Mouse (Mus musculus) heart, adult 2 months (tissue): ENCODE data around the gene Tenm4. TPM values are rescaled to one million over a fixed set of nuclear protein-coding genes. Genes with fewer than 3 reads are reported as not detected.

Experiments
- DNase-seq, 2 experiments: peaks; one replicate each; pipeline ENCODE4 v3.0.0; 2021
- H3K27ac ChIP-seq: fragments of 200-600 bp; 2 replicates; pipeline ENCODE4 v1.8.1; 2022
- H3K27me3 ChIP-seq: fragments of 200-500 bp; 2 replicates; pipeline ENCODE4 v1.6.1; 2012; ENCODE audit warnings: mild to moderate bottlenecking, low read length, inconsistent platforms, mixed read lengths; ENCODE audit not compliant: control insufficient read depth, insufficient read depth
- H3K36me3 ChIP-seq: fragments of 200-500 bp; 2 replicates; pipeline ENCODE4 v1.6.1; 2012; ENCODE audit warnings: low read length, inconsistent platforms; ENCODE audit not compliant: control insufficient read depth, insufficient read depth
- H3K4me1 ChIP-seq: fragments of 200-500 bp; 2 replicates; pipeline ENCODE4 v1.6.1; 2011; ENCODE audit warnings: low read length; ENCODE audit not compliant: control insufficient read depth, insufficient read depth
- H3K4me3 ChIP-seq: fragments of 200-600 bp; 2 replicates; pipeline ENCODE4 v1.8.1; 2022
- H3K79me2 ChIP-seq: fragments of 200-500 bp; replicated peaks from 2 replicates; pipeline ENCODE4 v1.6.1; 2012; ENCODE audit warnings: mild to moderate bottlenecking, inconsistent platforms, low read length, moderate library complexity, mixed read lengths; ENCODE audit not compliant: control insufficient read depth, insufficient read depth
- H3K9ac ChIP-seq: fragments of 200-500 bp; 2 replicates; pipeline ENCODE4 v1.6.1; 2012; ENCODE audit warnings: low read depth, mild to moderate bottlenecking, control low read depth, inconsistent platforms, low read length, mixed read lengths
- CTCF ChIP-seq: fragments of 200-600 bp; IDR thresholded peaks from 2 replicates; pipeline ENCODE4 v1.8.1; 2022; ENCODE audit warnings: antibody characterized with exemption, mild to moderate bottlenecking, moderate library complexity
- EP300 ChIP-seq: fragments of 200-500 bp; IDR thresholded peaks from 2 replicates; pipeline ENCODE4 v1.6.1; 2011; ENCODE audit warnings: low read depth, low read length, control low read depth; ENCODE audit not compliant: insufficient read depth
- POLR2A ChIP-seq: fragments of 200-500 bp; IDR thresholded peaks from 2 replicates; pipeline ENCODE4 v1.6.1; 2011; ENCODE audit warnings: mild to moderate bottlenecking, low read depth, low read length, control low read depth; ENCODE audit not compliant: insufficient read depth
- WGBS: fragments of 180-500 bp; shearing (Covaris S2); methylation state at CpG from one replicate; pipeline ENCODE4 v1.1.7; 2018; 5-methylcytosine and 5-hydroxymethylcytosine counted together
- intact Hi-C: fragments of 180-260 bp; cut with DNase I; formaldehyde crosslinking; loops from one replicate; pipeline ENCODE4 v1.15.1; 2025
- polyA plus RNA-seq: library from polyadenylated mRNA; depleted of rRNA; stranded (reverse); fragments of >200 nt; gene quantifications from 2 replicates; pipeline ENCODE4 v1.2.3, GENCODE M21; 2012
- total RNA-seq, 2 experiments: library from RNA; stranded (reverse); gene quantifications; 2 replicates each; pipeline ENCODE4 v1.2.3; 2021

Gene Tenm4
- total and polyA plus RNA-seq, 3 experiments: 0.34 to 1.3 (median 0.74) TPM

DNA sequence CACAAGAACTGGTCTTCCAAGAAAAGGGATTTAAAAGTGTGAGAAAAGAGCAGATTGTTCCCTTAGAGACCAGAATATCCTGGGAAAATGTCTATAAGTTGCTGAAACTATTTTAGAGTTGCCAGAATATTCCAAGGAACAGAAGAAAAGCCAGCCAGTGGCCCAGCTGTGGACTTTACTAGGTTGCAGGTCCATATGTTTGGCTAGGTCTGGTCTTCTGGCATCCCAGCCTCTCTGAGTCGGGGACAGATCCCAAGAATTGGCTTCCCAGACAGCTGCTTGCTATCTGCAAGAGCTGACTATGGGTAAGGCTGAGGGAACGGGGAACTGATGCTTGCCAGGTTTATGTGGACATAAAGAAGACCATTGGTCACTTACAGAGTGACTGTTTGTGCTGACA is 352.6 kb downstream of the Tenm4 start:
- Histone ChIP-seq H3K27ac (no peak overlapping the region), H3K27me3 (no peaks in the 10 kb centered on the region), H3K9ac (no peak overlapping the region), H3K36me3 (no peaks in the 10 kb centered on the region), H3K79me2 (no peaks in the 10 kb centered on the region), H3K4me3 (no peak overlapping the region), H3K4me1 (no peaks in the 10 kb centered on the region)
- peak; percentile 18 to 20 for DNase-seq
- intact Hi-C loops: loop anchor here (5.0 kb wide), 1 partner anchor 249 kb away; no protein-coding TSS in a partner anchor
- no peak for TF ChIP-seq CTCF
- no peak for TF ChIP-seq POLR2A
- no peak for TF ChIP-seq EP300
- WGBS: 53% methylated on average over 2 of the region's 2 CpGs

DNA sequence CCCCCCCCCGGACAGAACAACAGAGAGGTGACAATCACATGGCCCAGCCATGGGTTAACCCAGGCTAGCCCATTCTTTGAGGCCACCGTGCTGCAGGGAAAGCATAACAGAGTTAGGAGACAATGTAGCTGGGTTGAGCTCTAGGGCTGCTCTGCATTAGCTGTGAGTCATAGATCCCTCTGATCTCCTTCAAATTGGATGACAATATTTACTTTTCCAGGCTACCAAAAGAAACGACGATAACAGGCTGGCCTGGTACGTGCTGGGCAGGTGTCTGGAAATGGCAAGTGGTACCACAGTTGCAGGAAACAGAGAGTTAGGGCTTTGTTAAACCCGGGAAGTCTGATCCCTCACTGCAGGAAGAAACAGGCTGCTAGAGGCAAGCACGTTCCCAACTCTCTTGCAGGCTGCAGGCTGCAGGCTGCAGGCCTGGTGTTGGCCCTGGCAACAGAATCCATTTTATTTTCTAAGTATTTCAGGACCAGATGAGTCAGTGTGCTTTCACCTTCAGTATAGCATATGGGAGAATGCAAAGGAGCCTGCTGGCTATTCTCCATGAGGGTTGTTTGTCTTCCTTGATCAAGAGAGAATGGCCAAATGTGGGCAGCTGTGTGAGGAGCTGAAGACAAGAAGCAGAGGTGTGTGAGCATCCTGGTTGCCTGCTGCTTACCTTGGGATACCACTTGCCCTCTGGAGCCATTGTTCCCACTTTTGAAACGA is 353.6 kb downstream of the Tenm4 start:
- WGBS: 40% methylated on average over 8 of the region's 8 CpGs
- Histone ChIP-seq H3K4me1 (no peaks in the 10 kb centered on the region), H3K9ac (no peak overlapping the region), H3K27me3 (no peaks in the 10 kb centered on the region), H3K27ac (no peak overlapping the region), H3K79me2 (no peaks in the 10 kb centered on the region), H3K36me3 (no peaks in the 10 kb centered on the region), H3K4me3 (no peak overlapping the region)
- DNase-seq: no peak
- TF ChIP-seq EP300 (no peak), POLR2A (no peak), CTCF (no peak)
- intact Hi-C loops: loop anchor here (5.0 kb wide), 1 partner anchor 248 kb away; no protein-coding TSS in a partner anchor

DNA sequence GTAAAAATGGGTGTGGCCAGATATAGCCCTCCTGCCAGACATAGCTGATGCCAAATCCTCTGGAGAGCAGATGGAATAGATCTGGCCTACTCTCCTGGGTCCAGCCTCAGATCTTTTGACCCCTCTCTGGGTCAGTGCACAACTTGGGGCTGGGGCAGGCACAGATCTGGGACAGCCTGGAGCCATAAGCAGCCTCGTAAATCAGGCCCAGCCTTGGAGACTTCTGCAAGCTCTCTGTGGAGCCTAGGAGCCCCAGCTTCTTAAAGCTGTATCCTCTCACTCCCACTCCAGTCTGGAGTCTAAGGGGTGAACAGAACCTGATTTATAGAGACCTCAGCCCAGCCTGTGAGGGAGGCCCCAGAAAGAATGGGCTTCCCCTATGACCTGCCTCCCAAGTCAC is 354.3 kb downstream of the Tenm4 start:
- no peak overlapping the region for H3K9ac ChIP-seq
- H3K27ac ChIP-seq: no peak overlapping the region
- no peak for DNase-seq
- H3K27me3 ChIP-seq: no peaks in the 10 kb centered on the region
- no peak overlapping the region for H3K4me3 ChIP-seq
- intact Hi-C loops: no loop called here
- no peaks in the 10 kb centered on the region for H3K36me3 ChIP-seq
- no peaks in the 10 kb centered on the region for H3K79me2 ChIP-seq
- TF ChIP-seq EP300: no peak
- TF ChIP-seq POLR2A: no peak
- no peak for TF ChIP-seq CTCF
- WGBS: 88% methylated on average over 1 of the region's 1 CpGs
- no peaks in the 10 kb centered on the region for H3K4me1 ChIP-seq

DNA sequence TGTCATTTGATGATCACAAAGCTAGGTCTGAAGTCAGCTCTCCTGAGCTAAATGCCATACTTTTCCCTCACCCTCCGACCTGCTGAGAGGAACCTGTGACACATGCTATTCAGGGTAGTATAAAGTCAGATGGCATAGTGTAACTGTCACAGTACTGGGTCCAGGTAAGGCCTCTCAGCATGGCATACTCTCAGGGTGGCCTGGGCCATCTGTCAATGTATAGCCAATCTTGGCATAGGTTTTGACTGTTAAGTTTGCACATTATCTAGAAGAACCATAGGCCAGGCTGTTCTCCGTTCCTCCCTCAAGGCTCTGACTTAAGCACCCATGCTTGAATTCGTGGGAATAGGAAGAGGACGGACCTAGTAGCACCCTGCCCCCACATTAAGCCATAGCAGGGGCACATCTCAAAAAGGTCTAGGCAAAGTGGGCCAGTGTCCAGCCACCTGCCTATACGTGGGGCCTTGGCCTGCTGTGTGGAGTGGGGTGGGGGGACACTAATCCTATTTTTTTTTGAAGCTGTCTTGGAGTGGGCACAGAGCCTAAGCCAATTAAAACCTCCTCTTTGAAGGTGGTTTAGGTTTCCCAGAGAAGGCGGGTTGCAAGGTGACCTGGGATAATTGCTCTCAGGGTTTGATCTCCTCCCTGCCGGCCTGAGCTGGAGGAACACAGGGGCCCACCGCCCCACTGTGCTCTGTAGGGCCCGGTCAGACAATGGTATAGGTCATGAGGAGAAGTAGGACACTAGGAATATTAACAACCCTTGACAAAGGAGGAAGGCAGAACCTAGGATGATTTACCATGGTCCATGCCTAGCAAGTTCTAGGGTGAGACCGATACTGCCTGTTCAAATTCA is 359.8 kb downstream of the Tenm4 start:
- intact Hi-C loops: no loop called here
- no peak overlapping the region for H3K9ac ChIP-seq
- no peak overlapping the region for H3K27ac ChIP-seq
- no peak overlapping the region for H3K4me3 ChIP-seq
- H3K79me2 ChIP-seq: no peaks in the 10 kb centered on the region
- DNase-seq: no peak
- 85% methylated on average over 10 of the region's 10 CpGs for WGBS
- H3K27me3 ChIP-seq: no peaks in the 10 kb centered on the region
- no peaks in the 10 kb centered on the region for H3K4me1 ChIP-seq
- H3K36me3 ChIP-seq: no peaks in the 10 kb centered on the region
- TF ChIP-seq EP300 (no peak), POLR2A (no peak), CTCF (no peak)

DNA sequence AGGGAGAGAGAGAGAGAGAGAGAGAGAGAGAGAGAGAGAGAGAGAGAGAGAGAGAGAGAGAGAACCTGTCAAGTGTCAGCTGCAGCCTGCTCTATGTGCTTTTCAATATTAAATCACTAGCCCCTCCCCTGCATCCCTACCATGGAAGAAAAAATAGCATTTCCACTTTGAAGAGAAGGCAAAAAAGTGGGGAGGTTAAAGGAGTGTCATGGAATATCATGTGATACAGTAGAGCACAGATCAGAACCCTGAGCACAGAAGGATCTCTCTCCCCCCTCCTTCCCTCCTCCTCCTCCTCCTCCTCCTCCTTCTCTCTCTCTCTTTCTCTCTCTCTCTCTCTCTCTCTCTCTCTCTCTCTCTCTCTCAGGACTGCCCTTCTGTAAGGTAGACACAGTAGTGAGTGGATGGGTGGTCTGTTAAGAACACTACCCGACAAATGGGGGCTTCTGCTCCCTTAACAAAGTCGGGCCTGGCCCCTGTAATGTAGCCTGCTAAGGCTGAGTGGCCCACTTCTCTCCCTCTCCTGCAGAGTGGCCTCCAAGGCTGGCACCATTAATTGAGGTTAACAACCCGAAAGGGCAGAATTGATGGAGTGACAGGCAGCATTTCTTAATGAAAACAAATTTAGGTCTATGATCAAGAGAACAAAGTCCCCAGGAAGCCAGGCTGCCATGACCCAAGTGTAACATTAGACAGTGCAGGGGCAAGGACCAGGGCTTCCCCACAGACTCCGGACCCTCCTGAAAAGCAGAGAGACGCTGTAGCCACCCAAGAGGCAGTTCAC is 361.1 kb downstream of the Tenm4 start:
- no peaks in the 10 kb centered on the region for H3K27me3 ChIP-seq
- H3K36me3 ChIP-seq: no peaks in the 10 kb centered on the region
- no peak overlapping the region for H3K27ac ChIP-seq
- no peak overlapping the region for H3K4me3 ChIP-seq
- no peak for TF ChIP-seq POLR2A
- no peak for TF ChIP-seq EP300
- TF ChIP-seq CTCF: no peak
- H3K9ac ChIP-seq: no peak overlapping the region
- DNase-seq: no peak
- no peaks in the 10 kb centered on the region for H3K79me2 ChIP-seq
- H3K4me1 ChIP-seq: no peaks in the 10 kb centered on the region
- 73% methylated on average over 5 of the region's 5 CpGs for WGBS
- intact Hi-C loops: no loop called here
